Mouse (Mus musculus) embryonic fibroblast, embryonic 13.5 days (primary cell): ENCODE results near the gene Cbln4. TPM values are rescaled to one million over a fixed set of nuclear protein-coding genes. Genes with fewer than 3 reads are reported as not detected.

Experiments used
- H3K27ac ChIP-seq: 2 replicates; pipeline ENCODE4 v1.5.1; 2012; ENCODE audit warnings: low read length, control low read depth, inconsistent platforms; ENCODE audit not compliant: insufficient read depth
- H3K4me1 ChIP-seq: 2 replicates; pipeline ENCODE4 v1.6.1; 2011; ENCODE audit warnings: low read length; ENCODE audit not compliant: control insufficient read depth, insufficient read depth
- H3K4me3 ChIP-seq: 2 replicates; pipeline ENCODE4 v1.5.1; 2011; ENCODE audit warnings: mild to moderate bottlenecking, control low read depth, low read length; ENCODE audit not compliant: insufficient read depth
- CTCF ChIP-seq: IDR thresholded peaks from 2 replicates; pipeline ENCODE4 v1.5.1; 2011; ENCODE audit warnings: mild to moderate bottlenecking, control low read depth, low read length, moderate library complexity, borderline replicate concordance; ENCODE audit not compliant: insufficient read depth
- POLR2A ChIP-seq: IDR thresholded peaks from 2 replicates; pipeline ENCODE4 v1.6.1; 2011; ENCODE audit warnings: low read depth, mild to moderate bottlenecking, control low read depth, low read length, moderate library complexity
- polyA plus RNA-seq: library from polyadenylated mRNA; stranded (reverse); fragments of >200 nt; gene quantifications from 2 replicates; pipeline ENCODE4 v1.2.4, GENCODE M21; 2011; ENCODE audit warnings: low read depth; ENCODE audit not compliant: missing spikeins, insufficient read length

The Cbln4 gene
- polyA plus RNA-seq, 1 experiment = not detected

DNA sequence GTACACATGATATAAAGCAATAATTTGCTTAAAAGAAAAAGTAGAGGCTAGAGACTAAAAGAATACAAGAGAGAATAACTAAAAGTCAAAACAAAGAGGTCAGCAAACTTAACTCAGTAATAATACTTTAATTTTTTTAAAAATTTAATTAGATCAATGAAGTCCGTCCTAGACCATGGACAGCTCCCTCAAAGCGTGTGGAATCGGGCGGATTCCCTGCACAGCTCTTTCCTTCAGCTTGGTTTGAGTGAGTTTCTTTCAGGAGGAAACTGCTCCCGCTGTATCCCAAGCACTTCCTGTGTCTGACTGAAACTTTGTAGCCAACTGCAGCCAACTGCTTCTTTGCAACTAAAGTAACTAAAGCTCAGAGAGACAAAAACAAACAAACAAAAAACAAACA lies 9.0 kb downstream of the Cbln4 start:
- Histone ChIP-seq H3K4me1 (no peaks in the 10 kb centered on the region), H3K27ac (no peak overlapping the region), H3K4me3 (no peak overlapping the region)
- no peak for TF ChIP-seq POLR2A
- no peak for TF ChIP-seq CTCF

DNA sequence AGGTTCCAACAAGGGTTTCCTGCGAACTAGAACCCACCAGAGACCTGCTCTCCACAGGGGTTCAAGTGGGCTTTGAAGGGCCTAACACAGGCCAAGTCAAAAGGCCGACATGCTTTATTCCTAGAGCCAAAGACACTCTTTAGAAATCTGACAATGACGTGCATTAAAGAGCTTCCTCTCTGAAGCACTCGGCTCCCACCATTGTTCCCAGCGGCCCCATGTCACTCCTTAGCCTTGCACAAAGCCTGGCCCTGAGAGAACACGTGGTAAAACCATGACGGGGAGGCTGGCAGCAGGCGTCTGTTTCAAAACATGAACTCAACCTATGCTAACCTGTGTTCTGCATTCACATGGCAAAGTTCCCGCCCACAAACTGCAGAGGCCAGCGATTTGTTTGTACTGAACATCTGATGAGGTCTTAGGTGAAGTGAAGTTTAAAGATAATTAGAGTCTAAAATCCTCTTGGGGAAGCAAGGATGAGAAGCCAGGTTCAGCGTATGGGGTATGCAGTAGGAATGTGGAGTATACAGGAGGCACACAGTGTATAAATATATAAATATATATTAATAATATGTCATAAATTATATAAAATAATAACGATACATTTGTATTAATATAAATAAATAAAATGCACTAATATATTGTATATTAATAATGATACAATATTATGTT lies 17.7 kb downstream of the Cbln4 start:
- no peak overlapping the region for H3K27ac ChIP-seq
- no peak overlapping the region for H3K4me3 ChIP-seq
- no peaks in the 10 kb centered on the region for H3K4me1 ChIP-seq
- TF ChIP-seq CTCF = no peak
- no peak for TF ChIP-seq POLR2A

DNA sequence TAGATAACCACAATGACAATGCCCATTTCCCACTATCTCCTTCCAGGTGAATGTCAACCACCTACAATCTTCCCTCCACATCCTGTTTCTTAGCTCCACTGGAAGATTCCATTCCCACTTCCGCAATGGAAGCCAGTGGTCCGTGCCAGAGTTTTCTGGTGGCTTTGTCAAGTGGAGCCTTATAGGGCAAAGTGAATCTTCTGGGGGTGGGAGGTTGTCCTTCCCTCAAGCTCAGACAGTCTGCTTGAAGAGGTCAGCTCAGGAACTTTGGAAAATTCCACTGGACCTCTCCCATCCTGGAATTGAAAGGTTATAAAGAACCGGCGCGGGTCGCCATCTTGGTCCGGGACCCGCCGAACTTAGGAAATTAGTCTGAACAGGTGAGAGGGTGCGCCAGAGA lies 36.5 kb downstream of the Cbln4 start:
- TF ChIP-seq POLR2A (no peak), CTCF (no peak)
- H3K27ac ChIP-seq = no peak overlapping the region
- no peak overlapping the region for H3K4me3 ChIP-seq
- no peaks in the 10 kb centered on the region for H3K4me1 ChIP-seq

DNA sequence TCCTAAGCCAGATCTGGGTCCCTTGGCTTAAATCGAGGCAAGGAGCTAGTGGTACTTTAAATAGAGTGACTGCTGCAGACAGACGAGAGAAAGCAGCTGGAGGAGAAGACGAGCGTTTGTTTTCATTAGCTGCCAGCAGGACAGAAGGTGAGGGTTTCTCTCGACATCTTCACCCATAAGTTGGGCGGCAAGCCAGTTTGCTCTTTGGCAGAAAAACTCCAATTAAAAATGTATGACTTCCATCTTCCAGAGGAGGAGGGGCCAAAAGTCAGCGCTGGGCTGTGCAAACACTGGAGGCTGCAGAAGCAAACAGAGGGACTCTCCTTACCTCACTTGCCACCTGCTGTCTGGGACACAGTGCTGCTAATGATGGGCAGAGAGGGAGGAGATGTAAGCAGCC lies 37.3 kb downstream of the Cbln4 start:
- Histone ChIP-seq H3K4me1 (no peaks in the 10 kb centered on the region), H3K4me3 (no peak overlapping the region), H3K27ac (no peak overlapping the region)
- TF ChIP-seq POLR2A (no peak), CTCF (no peak)

DNA sequence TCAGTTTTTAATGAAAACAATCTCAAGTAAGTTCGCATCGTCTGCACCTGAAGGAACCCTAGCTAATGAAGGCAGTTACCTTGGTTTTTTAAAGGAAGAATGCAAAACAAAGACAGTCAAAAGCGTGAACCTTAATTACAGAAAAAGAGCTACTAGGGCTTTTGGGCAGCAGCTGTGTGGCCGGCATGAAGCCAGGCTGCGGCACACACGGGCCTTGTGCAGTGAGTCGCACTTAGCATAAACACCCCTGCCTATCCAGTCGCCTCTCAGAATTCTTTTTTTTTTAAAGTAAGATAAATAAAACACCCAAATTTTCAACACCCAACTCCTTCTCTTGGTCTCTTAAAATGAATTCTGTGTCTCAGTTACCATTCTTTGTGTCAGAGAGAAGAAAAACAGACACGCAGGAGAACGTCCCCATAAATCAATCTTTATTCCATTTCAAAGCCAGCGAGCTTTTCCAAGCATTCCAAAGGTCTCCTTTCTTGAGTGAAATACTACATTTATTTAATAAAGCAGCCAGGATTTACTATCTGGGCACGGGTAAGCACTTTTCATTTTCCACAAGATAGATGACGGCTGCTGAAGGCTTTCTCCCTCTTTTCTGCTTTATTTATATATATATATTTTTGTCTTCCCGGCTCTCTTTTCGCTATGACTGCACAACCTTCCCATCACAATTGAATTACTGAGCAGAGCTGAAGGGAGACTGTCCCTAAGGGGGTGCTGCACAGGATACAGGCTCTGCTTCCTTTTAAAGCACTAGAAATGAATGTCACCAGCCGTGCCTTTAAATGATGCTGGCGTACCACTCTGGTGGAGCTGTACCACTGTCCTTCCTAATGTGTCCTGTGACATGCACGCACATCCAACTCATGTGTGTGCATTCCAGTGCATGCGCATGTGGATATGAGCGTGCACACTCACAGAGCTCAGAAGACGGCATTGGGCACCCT lies 39.0 kb downstream of the Cbln4 start:
- Histone ChIP-seq H3K4me1 (no peaks in the 10 kb centered on the region), H3K27ac (no peak overlapping the region), H3K4me3 (no peak overlapping the region)
- TF ChIP-seq CTCF = no peak
- TF ChIP-seq POLR2A = no peak

DNA sequence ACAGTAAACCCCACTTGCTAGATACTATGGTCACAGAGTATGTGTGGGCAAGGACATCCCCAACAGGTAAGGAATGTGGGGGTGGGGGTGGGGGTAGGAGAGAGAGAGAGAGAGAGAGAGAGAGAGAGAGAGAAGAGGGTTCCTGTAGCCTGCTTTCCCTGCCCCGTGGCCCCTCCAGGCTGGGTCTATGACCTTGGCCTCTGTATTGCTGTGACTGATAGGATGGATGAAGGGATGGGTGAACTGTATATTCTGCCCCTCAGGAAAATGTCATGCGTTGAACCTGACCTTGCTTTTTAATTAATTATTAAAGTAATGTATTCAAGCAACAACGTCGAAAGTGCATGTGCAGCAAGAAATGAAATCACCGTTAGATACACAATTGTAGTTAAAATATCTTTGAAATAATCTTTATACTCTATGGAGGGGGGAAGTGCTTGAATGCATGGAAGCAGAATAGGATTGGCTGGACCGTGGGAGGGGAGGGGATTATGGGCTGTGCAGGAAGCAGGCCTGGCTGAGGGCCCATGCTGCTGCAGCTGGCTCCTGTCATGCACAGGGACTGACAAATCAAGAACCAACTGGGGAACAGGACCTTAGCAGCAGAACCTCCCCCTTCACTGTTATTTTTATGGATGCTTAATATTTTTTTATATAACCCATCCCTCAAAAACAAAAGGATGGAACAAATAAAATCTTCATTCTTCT lies 46.1 kb downstream of the Cbln4 start:
- no peak overlapping the region for H3K4me3 ChIP-seq
- no peak overlapping the region for H3K27ac ChIP-seq
- TF ChIP-seq POLR2A = no peak
- TF ChIP-seq CTCF = no peak
- no peaks in the 10 kb centered on the region for H3K4me1 ChIP-seq

DNA sequence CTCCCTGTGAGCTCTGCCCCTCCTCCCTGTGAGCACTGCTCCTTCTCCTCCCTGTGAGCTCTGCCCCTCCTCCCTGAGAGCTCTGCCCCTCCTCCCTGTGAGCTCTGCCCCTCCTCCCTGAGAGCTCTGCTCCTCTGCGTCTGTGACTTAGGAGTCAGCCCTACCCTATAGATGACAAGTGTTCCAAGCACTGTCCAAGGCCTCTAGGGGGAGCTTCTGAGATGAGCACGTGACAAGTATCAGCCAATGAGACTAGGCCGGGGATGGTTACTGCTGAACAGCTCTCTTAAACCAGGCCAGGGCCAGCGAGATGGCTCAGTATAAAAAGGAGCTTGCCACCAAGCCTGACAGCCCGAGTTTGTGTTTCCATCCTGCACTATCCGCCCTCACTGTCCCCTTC lies 48.4 kb downstream of the Cbln4 start:
- Histone ChIP-seq H3K4me1 (no peaks in the 10 kb centered on the region), H3K4me3 (no peak overlapping the region), H3K27ac (no peak overlapping the region)
- TF ChIP-seq POLR2A = no peak

DNA sequence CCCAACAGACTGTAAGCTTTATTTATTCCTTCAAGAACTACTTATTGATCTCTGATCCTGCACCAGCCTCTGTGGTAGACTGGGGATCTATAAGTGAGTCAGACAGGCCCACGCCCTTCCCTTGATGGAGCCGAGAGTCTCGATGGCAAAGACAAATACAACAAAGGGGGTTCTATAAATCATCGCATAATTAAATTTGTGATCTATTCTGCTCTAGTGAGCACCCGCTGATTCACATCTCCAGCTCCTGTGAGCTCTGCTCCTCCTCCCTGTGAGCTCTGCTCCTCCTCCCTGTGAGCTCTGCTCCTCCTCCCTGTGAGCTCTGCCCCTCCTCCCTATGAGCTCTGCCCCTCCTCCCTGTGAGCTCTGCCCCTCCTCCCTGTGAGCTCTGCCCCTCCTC lies 49.0 kb downstream of the Cbln4 start:
- Histone ChIP-seq H3K4me1 (no peaks in the 10 kb centered on the region), H3K27ac (no peak overlapping the region), H3K4me3 (no peak overlapping the region)
- TF ChIP-seq CTCF = no peak
- TF ChIP-seq POLR2A = no peak

DNA sequence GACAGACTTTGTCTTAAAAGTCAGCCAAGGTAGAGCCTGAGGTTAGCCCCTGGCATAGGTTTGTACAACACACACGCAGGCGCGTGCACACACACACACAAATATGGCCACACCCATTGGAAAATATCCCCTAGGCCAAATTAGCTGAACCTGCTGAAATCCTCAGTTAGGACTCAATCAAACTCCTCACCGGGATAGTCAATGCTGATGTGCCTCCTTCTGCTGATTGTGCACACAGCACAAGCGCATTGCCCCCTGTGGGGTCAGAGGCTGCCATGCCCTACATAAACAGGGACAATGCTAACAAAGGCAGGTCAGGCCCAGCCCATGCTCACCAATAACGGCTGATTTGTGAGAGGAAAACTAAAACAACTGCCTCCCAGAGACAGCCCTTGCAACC lies 56.6 kb downstream of the Cbln4 start:
- H3K27ac ChIP-seq = no peak overlapping the region
- TF ChIP-seq CTCF = no peak
- no peak for TF ChIP-seq POLR2A
- no peaks in the 10 kb centered on the region for H3K4me1 ChIP-seq
- H3K4me3 ChIP-seq = no peak overlapping the region

Other genes with a start within 250 kb of the Cbln4 start
- gene Mc3r, start 205.0 kb upstream of the Cbln4 start, polyA plus RNA-seq = 0.19 TPM in 1 of 2 replicates, not detected in the other